Mouse (Mus musculus): ENCODE results near the gene Kctd10. TPM values are rescaled to one million over a fixed set of nuclear protein-coding genes. Genes with fewer than 3 reads are reported as not detected.

Kctd10 gene
- total RNA-seq, 1 experiment: 94.6 TPM

- Histone ChIP-seq H3K27ac (ENCODE audit: insufficient read depth, low read depth, low read length, poor library complexity, severe bottlenecking) (no peak overlapping the region), H3K4me1 (ENCODE audit: control insufficient read depth in 2 of 2, insufficient read depth in 2 of 2, low read length in 2 of 2, poor library complexity in 1 of 2) (no peaks in the 10 kb centered on the region), H3K36me3 (ENCODE audit: control insufficient read depth, insufficient read depth, low read length, poor library complexity, severe bottlenecking) (peaks cover 37% of the 10 kb centered on the region), H3K9me3 (ENCODE audit: control insufficient read depth, insufficient read depth, low read depth, low read length) (no peaks in the 10 kb centered on the region), H3K9ac (ENCODE audit: insufficient read depth, low read depth, low read length, poor library complexity, severe bottlenecking) (no peak overlapping the region), H3K4me3 (ENCODE audit: insufficient read depth in 1 of 2, low read depth in 1 of 2, low read length in 2 of 2, poor library complexity in 1 of 2, severe bottlenecking in 1 of 2) (peak overlapping the region in 1 of 2 experiments; percentile 24; a peak in 1 of 4 replicates)
- TF ChIP-seq CHD2 (IDR thresholded peaks at IDR 0.05; ENCODE audit: low read depth, low read length) (no peak), ZNF384 (IDR thresholded peaks at IDR 0.05; ENCODE audit: low read depth, low read length) (no peak), HCFC1 (IDR thresholded peaks at IDR 0.05; ENCODE audit: borderline replicate concordance, insufficient read depth, low read length) (no peak)
- DNase-seq (ENCODE audit: low read depth, low spot score): no peak
- in situ Hi-C loops (cut with MboI; ENCODE audit: low sequenced_read_pairs in 2 of 2, unreplicated experiment in 2 of 2): no loop called here
Measured at GRCm38 (mm10) chr5:114393169-114393568, 12.9 kb upstream of the Kctd10 start.

- H3K36me3 ChIP-seq (ENCODE audit: control insufficient read depth, insufficient read depth, low read length, poor library complexity, severe bottlenecking): peaks cover 45% of the 10 kb centered on the region
- no peak overlapping the region for H3K27ac ChIP-seq (ENCODE audit: insufficient read depth, low read depth, low read length, poor library complexity, severe bottlenecking)
- H3K9ac ChIP-seq (ENCODE audit: insufficient read depth, low read depth, low read length, poor library complexity, severe bottlenecking): no peak overlapping the region
- no peak for DNase-seq (ENCODE audit: low read depth, low spot score)
- H3K4me3 ChIP-seq (ENCODE audit: insufficient read depth in 1 of 2, low read depth in 1 of 2, low read length in 2 of 2, poor library complexity in 1 of 2, severe bottlenecking in 1 of 2): no peak overlapping the region
- no peak for TF ChIP-seq CHD2 (IDR thresholded peaks at IDR 0.05; ENCODE audit: low read depth, low read length)
- TF ChIP-seq ZC3H11A (IDR thresholded peaks at IDR 0.05; ENCODE audit: borderline replicate concordance, low read depth, low read length): no peak
- no peak for TF ChIP-seq ZNF384 (IDR thresholded peaks at IDR 0.05; ENCODE audit: low read depth, low read length)
- TF ChIP-seq HCFC1 (IDR thresholded peaks at IDR 0.05; ENCODE audit: borderline replicate concordance, insufficient read depth, low read length): no peak
- no peak for TF ChIP-seq MAFK (IDR thresholded peaks at IDR 0.05; ENCODE audit: insufficient read depth, low read depth, low read length)
- peaks cover 2 to 4% of the 10 kb centered on the region in 2 experiments; a peak in 3 of 4 replicates for H3K4me1 ChIP-seq (ENCODE audit: control insufficient read depth in 2 of 2, insufficient read depth in 2 of 2, low read length in 2 of 2, poor library complexity in 1 of 2)
- in situ Hi-C loops (cut with MboI; ENCODE audit: low sequenced_read_pairs in 2 of 2, unreplicated experiment in 2 of 2): no loop called here
- H3K9me3 ChIP-seq (ENCODE audit: control insufficient read depth, insufficient read depth, low read depth, low read length): no peaks in the 10 kb centered on the region
Measured at GRCm38 (mm10) chr5:114384448-114384847, 4.1 kb upstream of the Kctd10 start.

- in situ Hi-C loops (cut with MboI; ENCODE audit: low sequenced_read_pairs in 2 of 2, unreplicated experiment in 2 of 2): no loop called here
- Histone ChIP-seq H3K4me1 (ENCODE audit: control insufficient read depth in 2 of 2, insufficient read depth in 2 of 2, low read length in 2 of 2, poor library complexity in 1 of 2) (peaks cover 2 to 8% of the 10 kb centered on the region in 2 experiments; a peak in 3 of 4 replicates), H3K36me3 (ENCODE audit: control insufficient read depth, insufficient read depth, low read length, poor library complexity, severe bottlenecking) (peaks cover 34% of the 10 kb centered on the region)
Measured at GRCm38 (mm10) chr5:114383184-114383904, 3.0 kb upstream of the Kctd10 start.

GRCm38 (mm10) chr5:114381013-114381351, 674 bp upstream of the Kctd10 start:
- Histone ChIP-seq H3K27ac (ENCODE audit: insufficient read depth, low read depth, low read length, poor library complexity, severe bottlenecking) (peak overlapping the region; percentile 56), H3K4me3 (ENCODE audit: insufficient read depth in 1 of 2, low read depth in 1 of 2, low read length in 2 of 2, poor library complexity in 1 of 2, severe bottlenecking in 1 of 2) (peak overlapping the region; percentile 80 to 95), H3K9ac (ENCODE audit: insufficient read depth, low read depth, low read length, poor library complexity, severe bottlenecking) (peak overlapping the region; percentile 98), H3K4me1 (ENCODE audit: control insufficient read depth in 2 of 2, insufficient read depth in 2 of 2, low read length in 2 of 2, poor library complexity in 1 of 2) (peaks cover 2 to 14% of the 10 kb centered on the region in 2 experiments; a peak in 3 of 4 replicates), H3K36me3 (ENCODE audit: control insufficient read depth, insufficient read depth, low read length, poor library complexity, severe bottlenecking) (peaks cover 14% of the 10 kb centered on the region; the same call in 1 of the 2 replicates), H3K9me3 (ENCODE audit: control insufficient read depth, insufficient read depth, low read depth, low read length) (no peaks in the 10 kb centered on the region)
- no peak for DNase-seq (ENCODE audit: low read depth, low spot score)
- in situ Hi-C loops (cut with MboI; ENCODE audit: low sequenced_read_pairs in 2 of 2, unreplicated experiment in 2 of 2): no loop called here
- TF ChIP-seq ZC3H11A (IDR thresholded peaks at IDR 0.05; ENCODE audit: borderline replicate concordance, low read depth, low read length) (no peak), MAFK (IDR thresholded peaks at IDR 0.05; ENCODE audit: insufficient read depth, low read depth, low read length) (no peak), HCFC1 (IDR thresholded peaks at IDR 0.05; ENCODE audit: borderline replicate concordance, insufficient read depth, low read length) (no peak), CHD2 (IDR thresholded peaks at IDR 0.05; ENCODE audit: low read depth, low read length) (no peak), ZNF384 (IDR thresholded peaks at IDR 0.05; ENCODE audit: low read depth, low read length) (no peak)

More at GRCm38 (mm10) chr5:114383184-114383904, 3.0 kb upstream of the Kctd10 start:
- no peak overlapping the region for H3K27ac ChIP-seq (ENCODE audit: insufficient read depth, low read depth, low read length, poor library complexity, severe bottlenecking)
- no peaks in the 10 kb centered on the region for H3K9me3 ChIP-seq (ENCODE audit: control insufficient read depth, insufficient read depth, low read depth, low read length)
- DNase-seq (ENCODE audit: low read depth, low spot score): peak; percentile 56
- H3K4me3 ChIP-seq (ENCODE audit: insufficient read depth in 1 of 2, low read depth in 1 of 2, low read length in 2 of 2, poor library complexity in 1 of 2, severe bottlenecking in 1 of 2): no peak overlapping the region; a peak in 1 of 4 replicates
- TF ChIP-seq CHD2 (IDR thresholded peaks at IDR 0.05; ENCODE audit: low read depth, low read length) (no peak), HCFC1 (IDR thresholded peaks at IDR 0.05; ENCODE audit: borderline replicate concordance, insufficient read depth, low read length) (no peak), MAFK (IDR thresholded peaks at IDR 0.05; ENCODE audit: insufficient read depth, low read depth, low read length) (no peak), ZNF384 (IDR thresholded peaks at IDR 0.05; ENCODE audit: low read depth, low read length) (no peak), ZC3H11A (IDR thresholded peaks at IDR 0.05; ENCODE audit: borderline replicate concordance, low read depth, low read length) (0 out of 2 replicates have a peak, but pooled peaks have one; percentile 11)
- peak overlapping the region; percentile 15; the same call in 1 of the 2 replicates for H3K9ac ChIP-seq (ENCODE audit: insufficient read depth, low read depth, low read length, poor library complexity, severe bottlenecking)

Data from ES-E14 (cell line).